Mouse (Mus musculus) embryonic facial prominence, embryonic 11.5 days (tissue): ENCODE data around the gene Naa35. TPM values are rescaled to one million over a fixed set of nuclear protein-coding genes. Genes with fewer than 3 reads are reported as not detected.
A peak's percentile ranks its signal among the peaks of the same experiment; 100 is the strongest.

Source experiments
- ATAC-seq: fragments of 200-750 bp; cut with Nextera tagmentation; replicated peaks from 2 replicates; pipeline ENCODE4 v1.8.0; 2017; ENCODE audit warnings: low read depth; ENCODE audit not compliant: insufficient number of reproducible peaks, low FRiP score, low TSS enrichment
- DNase-seq: peaks from one replicate; pipeline ENCODE4 v3.0.0-alpha.2; 2015; ENCODE audit warnings: low spot score
- H3K27ac ChIP-seq: fragments of 300-500 bp; sonication (generic); replicated peaks from 2 replicates; pipeline ENCODE4 v1.5.1; 2014; ENCODE audit warnings: mild to moderate bottlenecking, low read depth, low read length, control low read depth
- H3K27me3 ChIP-seq: fragments of 300-500 bp; sonication (generic); 2 replicates; pipeline ENCODE4 v1.6.1; 2014; ENCODE audit warnings: mild to moderate bottlenecking, low read length, moderate library complexity, mixed read lengths; ENCODE audit not compliant: control insufficient read depth, insufficient read depth
- H3K36me3 ChIP-seq: fragments of 300-500 bp; sonication (generic); replicated peaks from 2 replicates; pipeline ENCODE4 v1.6.1; 2014; ENCODE audit warnings: low read depth, mild to moderate bottlenecking, low read length, moderate library complexity, mixed read lengths; ENCODE audit not compliant: control insufficient read depth, insufficient read depth
- H3K4me1 ChIP-seq: fragments of 300-500 bp; sonication (generic); 2 replicates; pipeline ENCODE4 v1.6.1; 2014; ENCODE audit warnings: low read length, mixed read lengths; ENCODE audit not compliant: control insufficient read depth, insufficient read depth
- H3K4me2 ChIP-seq: fragments of 300-500 bp; sonication (generic); 2 replicates; pipeline ENCODE4 v1.6.1; 2014; ENCODE audit warnings: low read depth, mild to moderate bottlenecking, control low read depth, low read length, moderate library complexity
- H3K4me3 ChIP-seq: fragments of 300-500 bp; sonication (generic); 2 replicates; pipeline ENCODE4 v1.5.1; 2014; ENCODE audit warnings: low read depth, low read length, control low read depth
- H3K9ac ChIP-seq: fragments of 300-500 bp; sonication (generic); replicated peaks from 2 replicates; pipeline ENCODE4 v1.6.1; 2014; ENCODE audit warnings: mild to moderate bottlenecking, control low read depth, low read length
- H3K9me3 ChIP-seq: fragments of 300-500 bp; sonication (generic); replicated peaks from 2 replicates; pipeline ENCODE4 v1.6.1; 2016; ENCODE audit warnings: mild to moderate bottlenecking, low read length, inconsistent platforms, mixed read lengths; ENCODE audit not compliant: control insufficient read depth
- WGBS: fragments of 180-500 bp; shearing (Covaris S2); extraction: QIAGEN DNeasy Blood & Tissue Kit; methylation state at CpG from one replicate; pipeline ENCODE4 v1.1.7; 2014; 5-methylcytosine and 5-hydroxymethylcytosine counted together
- polyA plus RNA-seq: library from polyadenylated mRNA; unstranded; fragments of >200 nt; fragmentation: Nextera tagmentation; extraction: Ambion mirVana; gene quantifications from 2 replicates; pipeline ENCODE4 v1.2.1, GENCODE M21; 2014

The Naa35 gene
- 104 and 105 TPM in 2 replicates for polyA plus RNA-seq

GRCm38 (mm10) chr13:59584947-59585647, at the start of gene Naa35, which contains the start of gene Agtpbp1:
TSS of gene Naa35 (plus strand) at chr13:59585259.
TSS of gene Agtpbp1 (minus strand) at chr13:59585227.
- Histone ChIP-seq H3K4me3 (peak within 1 kb of the TSS; percentile 93), H3K9ac (peak within 1 kb of the TSS; percentile 90), H3K27me3 (no peaks in the 10 kb centered on the region), H3K4me1 (no peaks in the 10 kb centered on the region), H3K36me3 (no peaks in the 10 kb centered on the region; the same call in 1 of the 2 replicates), H3K9me3 (no peaks in the 10 kb centered on the region), H3K4me2 (peak within 1 kb of the TSS; percentile 81), H3K27ac (peak within 1 kb of the TSS; percentile 65; the same call in 1 of the 2 replicates)
- ATAC-seq (peak; percentile 92), DNase-seq (peak; percentile 99)
- WGBS: under 1% methylated on average over 75 of the region's 83 CpGs

- no peaks in the 10 kb centered on the region for H3K9me3 ChIP-seq
- H3K9ac ChIP-seq: no peak overlapping the region
- 85% methylated on average over 6 of the region's 6 CpGs for WGBS
- no peaks in the 10 kb centered on the region for H3K36me3 ChIP-seq
- no peaks in the 10 kb centered on the region for H3K27me3 ChIP-seq
- no peak overlapping the region for H3K27ac ChIP-seq
- ATAC-seq (no peak), DNase-seq (no peak)
- H3K4me3 ChIP-seq: no peak overlapping the region
- no peaks in the 10 kb centered on the region for H3K4me1 ChIP-seq
- H3K4me2 ChIP-seq: no peak overlapping the region
Observed at GRCm38 (mm10) chr13:59535746-59536145, 49.3 kb upstream of the Naa35 start.

DNA sequence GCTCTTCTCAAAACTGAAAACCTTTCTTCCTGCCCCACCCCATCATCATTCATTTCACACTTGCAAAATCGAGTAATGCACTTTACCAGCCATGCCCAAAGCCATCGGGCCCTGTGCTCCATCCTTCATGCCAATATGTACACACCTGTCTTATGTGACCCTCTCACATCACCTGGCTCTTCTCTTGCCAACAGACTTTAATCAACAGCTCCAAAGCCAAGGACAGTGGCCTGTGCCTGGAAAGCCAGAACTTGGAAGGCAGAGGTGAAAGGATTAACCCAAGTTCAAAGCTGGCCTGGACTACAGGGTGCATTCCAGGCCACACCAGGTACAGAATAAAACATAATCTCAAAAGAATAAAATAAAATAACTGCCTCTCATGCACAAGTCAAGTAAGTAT, 48.4 kb upstream of the Naa35 start:
- Histone ChIP-seq H3K4me1 (no peaks in the 10 kb centered on the region), H3K27ac (no peak overlapping the region), H3K27me3 (no peaks in the 10 kb centered on the region), H3K4me2 (no peak overlapping the region), H3K9ac (no peak overlapping the region), H3K36me3 (no peaks in the 10 kb centered on the region), H3K9me3 (no peaks in the 10 kb centered on the region), H3K4me3 (no peak overlapping the region)
- DNase-seq (no peak), ATAC-seq (no peak)
- WGBS: 77% methylated on average over 2 of the region's 2 CpGs

- H3K4me3 ChIP-seq: no peak overlapping the region
Observed at GRCm38 (mm10) chr13:59538661-59539060, 46.4 kb upstream of the Naa35 start.

GRCm38 (mm10) chr13:59540030-59540429, 45.0 kb upstream of the Naa35 start:
- Histone ChIP-seq H3K36me3 (no peaks in the 10 kb centered on the region), H3K4me2 (no peak overlapping the region), H3K27me3 (no peaks in the 10 kb centered on the region), H3K9me3 (no peaks in the 10 kb centered on the region), H3K27ac (no peak overlapping the region), H3K9ac (no peak overlapping the region), H3K4me3 (no peak overlapping the region), H3K4me1 (no peaks in the 10 kb centered on the region)
- no peak for DNase-seq
- 76% methylated on average over 5 of the region's 5 CpGs for WGBS
- ATAC-seq: no peak

More at GRCm38 (mm10) chr13:59538661-59539060, 46.4 kb upstream of the Naa35 start:
- Histone ChIP-seq H3K9ac (no peak overlapping the region), H3K9me3 (no peaks in the 10 kb centered on the region), H3K4me1 (no peaks in the 10 kb centered on the region), H3K27me3 (no peaks in the 10 kb centered on the region), H3K36me3 (no peaks in the 10 kb centered on the region), H3K4me2 (no peak overlapping the region), H3K27ac (no peak overlapping the region)
- 90% methylated on average over 5 of the region's 5 CpGs for WGBS
- no peak for ATAC-seq
- no peak for DNase-seq

- no peak overlapping the region for H3K27ac ChIP-seq
- H3K4me2 ChIP-seq: no peak overlapping the region
- no peaks in the 10 kb centered on the region for H3K9me3 ChIP-seq
- 92% methylated on average over 10 of the region's 10 CpGs for WGBS
- no peak overlapping the region for H3K4me3 ChIP-seq
- ATAC-seq: no peak
- H3K9ac ChIP-seq: no peak overlapping the region
- H3K36me3 ChIP-seq: no peaks in the 10 kb centered on the region
- H3K4me1 ChIP-seq: no peaks in the 10 kb centered on the region
- no peak for DNase-seq
- H3K27me3 ChIP-seq: no peaks in the 10 kb centered on the region
Observed at GRCm38 (mm10) chr13:59542411-59542810, 42.6 kb upstream of the Naa35 start.

GRCm38 (mm10) chr13:59547091-59547490, 38.0 kb upstream of the Naa35 start:
- ATAC-seq (no peak), DNase-seq (no peak)
- H3K36me3 ChIP-seq: no peaks in the 10 kb centered on the region
- no peak overlapping the region for H3K27ac ChIP-seq
- no peaks in the 10 kb centered on the region for H3K9me3 ChIP-seq
- H3K27me3 ChIP-seq: no peaks in the 10 kb centered on the region
- WGBS: 83% methylated on average over 2 of the region's 2 CpGs
- H3K4me3 ChIP-seq: no peak overlapping the region
- H3K4me2 ChIP-seq: no peak overlapping the region
- no peaks in the 10 kb centered on the region for H3K4me1 ChIP-seq
- H3K9ac ChIP-seq: no peak overlapping the region

DNA sequence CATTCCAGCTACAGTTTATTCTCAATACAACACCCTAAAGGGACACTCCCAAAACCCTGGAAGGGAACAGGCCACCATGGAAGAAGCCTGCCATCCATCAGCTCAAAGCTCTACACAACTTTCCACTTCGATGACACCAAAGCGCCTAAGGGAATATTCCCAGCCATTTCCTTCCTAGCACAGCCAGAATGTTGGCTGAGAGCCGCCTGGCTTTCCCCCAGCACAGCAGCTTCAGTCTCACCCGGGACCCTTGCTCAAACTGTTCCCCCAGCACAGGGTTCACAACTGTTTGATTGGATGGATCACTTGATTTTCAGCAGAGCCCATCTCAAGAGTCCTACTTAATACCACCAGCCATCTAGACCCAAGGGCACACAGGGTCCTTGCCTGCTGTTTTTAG, 37.3 kb upstream of the Naa35 start:
- no peaks in the 10 kb centered on the region for H3K27me3 ChIP-seq
- H3K4me1 ChIP-seq: no peaks in the 10 kb centered on the region
- no peaks in the 10 kb centered on the region for H3K36me3 ChIP-seq
- H3K4me3 ChIP-seq: no peak overlapping the region
- ATAC-seq (no peak), DNase-seq (no peak)
- no peak overlapping the region for H3K4me2 ChIP-seq
- H3K9me3 ChIP-seq: no peaks in the 10 kb centered on the region
- H3K9ac ChIP-seq: no peak overlapping the region
- H3K27ac ChIP-seq: no peak overlapping the region
- 77% methylated on average over 4 of the region's 4 CpGs for WGBS
